Mouse (Mus musculus) ES-E14 (cell line): ENCODE results near the gene Ski.

ENCODE experiments used
- HCFC1 ChIP-seq: IDR thresholded peaks from 2 replicates; pipeline ENCODE4 v1.6.1; 2012; ENCODE audit warnings: low read length, inconsistent platforms, borderline replicate concordance; ENCODE audit not compliant: insufficient read depth
- ZC3H11A ChIP-seq: IDR thresholded peaks from 2 replicates; pipeline ENCODE4 v1.6.1; 2012; ENCODE audit warnings: low read depth, mild to moderate bottlenecking, inconsistent platforms, low read length, borderline replicate concordance
- ZNF384 ChIP-seq: IDR thresholded peaks from 2 replicates; pipeline ENCODE4 v1.6.1; 2012; ENCODE audit warnings: low read depth, low read length, inconsistent platforms

DNA sequence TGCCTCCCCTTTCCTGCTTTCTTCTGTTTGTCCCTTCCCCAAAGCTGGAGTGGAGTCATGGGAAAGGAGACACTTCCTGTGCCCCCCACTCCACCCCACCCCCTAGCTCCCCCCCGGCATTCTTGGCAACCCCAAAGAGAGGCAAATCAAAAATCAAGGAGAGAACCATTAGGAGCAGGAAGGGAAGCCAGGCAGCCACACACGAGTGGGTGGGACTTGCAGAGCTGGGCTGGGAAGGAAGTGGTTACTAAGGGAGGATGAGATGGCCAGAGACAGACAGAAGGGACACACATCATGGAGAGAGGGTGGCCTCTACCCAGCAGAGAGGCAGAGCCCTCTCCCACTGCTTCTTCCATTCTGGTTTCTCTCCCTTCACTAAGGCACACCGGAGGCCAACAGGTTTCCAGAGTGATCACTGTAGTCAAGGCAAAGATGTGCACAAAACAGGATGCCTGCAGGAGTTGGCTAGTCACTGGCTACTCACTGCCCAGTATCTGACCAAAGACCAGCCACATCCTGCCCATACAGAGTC, 43.3 kb downstream of the Ski start:
- TF ChIP-seq ZNF384 (no peak), ZC3H11A (no peak), HCFC1 (no peak)
